Mouse (Mus musculus): Measurements from ENCODE around the gene Tcam1. TPM values are rescaled to one million over a fixed set of nuclear protein-coding genes. Genes with fewer than 3 reads are reported as not detected.
A peak's percentile ranks its signal among the peaks of the same experiment; 100 is the strongest.

Gene Tcam1
- total RNA-seq, 2 experiments from 2014 or later = 0.08 TPM; not detected in 1

GRCm38 (mm10) chr11:106318406-106319366, 42.2 kb downstream of the Tcam1 start:
- no peak for DNase-seq

- DNase-seq = no peak
These were observed 48.4 kb downstream of the Tcam1 start for GRCm38 (mm10) chr11:106324858-106325257.

DNA sequence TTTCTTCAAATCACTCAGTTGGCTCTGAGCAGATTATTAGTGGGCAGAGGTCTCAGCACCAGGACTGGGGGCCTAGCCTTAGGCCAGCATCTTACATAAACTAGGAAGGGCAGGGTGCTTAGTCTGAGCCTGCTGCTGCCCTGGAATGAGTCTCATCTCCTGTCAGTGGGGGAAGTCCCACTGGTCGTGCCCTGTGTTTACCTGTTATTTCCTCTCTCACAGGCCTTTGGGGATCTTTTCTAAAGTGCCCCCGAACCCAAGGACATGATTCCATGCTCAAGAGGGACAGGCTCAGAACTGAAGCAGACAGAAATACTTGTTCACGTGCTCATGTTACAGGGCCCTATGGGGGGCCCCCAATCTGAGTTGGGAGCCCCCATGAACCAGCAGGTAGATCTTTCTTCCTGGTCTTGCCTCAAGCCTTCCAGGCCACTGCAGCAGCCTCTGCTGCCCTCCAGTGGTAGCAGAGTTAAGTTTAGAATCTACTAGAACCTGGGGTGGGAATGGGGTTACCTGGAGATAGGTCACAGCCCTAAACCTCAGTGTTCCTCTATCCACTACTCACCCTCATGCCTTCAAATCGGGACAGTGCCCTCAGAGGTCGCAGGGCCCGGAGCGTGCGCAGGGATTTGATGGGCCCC, 49.2 kb downstream of the Tcam1 start:
- DNase-seq = peak; percentile 52

- no peak for DNase-seq
These were observed 50.0 kb downstream of the Tcam1 start for GRCm38 (mm10) chr11:106326475-106326874.

DNA sequence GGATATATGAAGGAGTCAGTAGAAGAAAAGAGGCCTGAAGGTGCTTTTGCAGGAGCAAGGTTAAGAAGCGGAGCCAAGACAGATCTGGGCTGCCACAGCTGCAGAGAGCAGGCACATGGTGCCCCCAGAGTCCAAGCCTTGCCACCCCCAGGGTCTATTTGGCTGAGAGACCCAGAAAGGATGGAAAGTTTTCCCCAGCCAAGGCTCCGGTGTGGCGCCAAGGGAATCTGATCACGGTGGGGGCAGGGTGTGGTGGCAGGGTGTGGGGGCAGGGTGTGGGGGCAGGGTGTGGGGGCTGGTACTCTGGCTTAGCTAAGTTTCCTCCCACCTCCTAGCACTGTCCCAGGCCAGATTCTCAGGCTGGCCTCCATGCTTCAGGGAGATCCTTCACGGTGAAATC, 52.0 kb downstream of the Tcam1 start:
- DNase-seq = peak; percentile 76

DNA sequence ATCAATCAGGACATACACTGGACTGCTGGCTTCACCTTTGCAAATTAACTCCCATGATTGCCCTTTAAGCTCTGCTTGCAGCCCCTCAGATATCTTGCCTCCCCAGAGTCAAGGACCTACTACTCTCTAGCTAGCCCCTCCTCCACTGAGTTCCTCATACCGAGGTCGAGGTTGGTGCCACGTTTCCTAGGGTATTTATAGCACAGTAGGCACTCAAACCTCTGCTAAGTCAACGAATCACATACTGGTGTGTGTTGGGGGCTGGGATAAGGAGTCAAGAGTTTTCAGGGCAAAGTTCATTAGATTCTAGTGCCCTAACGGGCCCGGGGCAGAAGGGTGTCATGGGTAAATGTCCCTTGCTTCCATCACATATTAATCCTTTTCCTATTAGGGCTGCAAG, 52.7 kb downstream of the Tcam1 start:
- no peak for DNase-seq

GRCm38 (mm10) chr11:106329682-106330081, 53.2 kb downstream of the Tcam1 start:
- no peak for DNase-seq

DNA sequence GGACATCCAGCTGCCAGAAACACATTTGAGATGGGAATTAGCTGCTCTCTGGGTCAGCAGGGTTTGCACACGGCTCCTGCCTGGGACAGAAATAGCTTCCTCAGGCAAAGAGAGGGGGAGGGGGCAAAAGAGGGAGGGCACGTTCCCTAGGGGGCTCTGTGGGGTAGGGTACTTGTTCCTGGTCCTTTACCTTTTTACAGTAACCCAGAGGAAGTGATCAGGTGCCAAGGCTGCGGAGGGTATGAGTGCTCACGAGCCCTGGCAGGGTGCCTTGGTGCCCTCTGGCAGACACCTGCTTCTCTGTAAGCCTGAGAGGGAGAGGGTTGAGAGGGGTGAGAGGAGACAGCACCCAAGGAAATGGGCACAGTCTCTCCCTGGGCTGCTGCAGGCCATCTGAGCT, 56.0 kb downstream of the Tcam1 start:
- peak; percentile 57 for DNase-seq

GRCm38 (mm10) chr11:106334066-106334465, 57.6 kb downstream of the Tcam1 start:
- peak; percentile 77 for DNase-seq

- DNase-seq = peak; percentile 44
These were observed 61.6 kb downstream of the Tcam1 start for GRCm38 (mm10) chr11:106338029-106338428.

Other genes with a start within 250 kb of the Tcam1 start
- 10 to 100 TPM; 25.9 to 26.1 TPM for gene Dcaf7, start 239.8 kb upstream of the Tcam1 start, total RNA-seq (2021)
- gene Taco1, start 210.6 kb upstream of the Tcam1 start, total RNA-seq (2021) = 10 to 100 TPM; 42.1 to 44.3 TPM
- 10 to 100 TPM; 18.5 to 20.8 TPM for gene Map3k3, start 192.1 kb upstream of the Tcam1 start, total RNA-seq (2021)
- gene Gm10840, start 115.8 kb upstream of the Tcam1 start, total RNA-seq (2021) = not detected
- 1 to 10 TPM; 1.9 to 3.3 TPM for gene Limd2, start 115.8 kb upstream of the Tcam1 start, total RNA-seq (2021)
- gene Strada, start 74.5 kb upstream of the Tcam1 start, total RNA-seq (2021) = 10 to 100 TPM in 1 of 2 experiments, 1 to 10 TPM in 1; 9.8 to 10.2 TPM
- gene Ccdc47, start 60.3 kb upstream of the Tcam1 start, total RNA-seq (2021) = 10 to 100 TPM; 58.1 to 69.1 TPM
- gene Ddx42, start 59.7 kb upstream of the Tcam1 start, total RNA-seq (2021) = 10 to 100 TPM; 20.2 to 20.7 TPM
- gene Ftsj3, start 20.6 kb upstream of the Tcam1 start, total RNA-seq (2021) = 10 to 100 TPM; 19.4 to 21.9 TPM
- 100 to 1,000 TPM; 126 to 130 TPM for gene Psmc5, start 20.5 kb upstream of the Tcam1 start, total RNA-seq (2021)
- 10 to 100 TPM; 10.3 to 16.6 TPM for gene Smarcd2, start 3.7 kb upstream of the Tcam1 start, total RNA-seq (2021)
- gene Gh, start 25.2 kb downstream of the Tcam1 start, total RNA-seq (2021) = not detected
- gene Cd79b, start 38.1 kb downstream of the Tcam1 start, total RNA-seq (2021) = under 1 TPM; 0.51 to 0.70 TPM
- 100 to 1,000 TPM; 310 to 342 TPM for gene Scn4a, start 76.6 kb downstream of the Tcam1 start, total RNA-seq (2021)
- 1 to 10 TPM; 7.0 to 8.0 TPM for gene Prr29, start 88.8 kb downstream of the Tcam1 start, total RNA-seq (2021)
- 1 to 10 TPM; 4.3 to 7.2 TPM for gene Icam2, start 111.4 kb downstream of the Tcam1 start, total RNA-seq (2021)
- 1 to 10 TPM; 7.0 to 7.2 TPM for gene Ern1, start 211.2 kb downstream of the Tcam1 start, total RNA-seq (2021)